Mouse (Mus musculus) stomach, postnatal 0 days (tissue): Measurements from ENCODE around the gene Lsm7.
"Not testable (repeated sequence)": the region's sequence is repeated elsewhere in the genome, so short reads cannot be mapped to it uniquely, and the experiment has no call there.

Experiments
- CTCF ChIP-seq: IDR thresholded peaks from 2 replicates; pipeline ENCODE4 v1.5.1; 2016; ENCODE audit warnings: antibody characterized with exemption, low read depth, mild to moderate bottlenecking, moderate library complexity
- EP300 ChIP-seq: optimal IDR thresholded peaks from 2 replicates; pipeline ENCODE3; 2016; ENCODE audit warnings: antibody characterized with exemption

- not testable (repeated sequence) for TF ChIP-seq CTCF, EP300
These were observed 26.4 kb downstream of the Lsm7 start for GRCm38 (mm10) chr10:80828587-80828986.
